In genomic region chr12:108953838-108954237, GRCm38 (mm10) we compare ENCODE assay signal across 8 mouse cellular contexts. TPM values are rescaled to one million over a fixed set of nuclear protein-coding genes. Genes with fewer than 3 reads are reported as not detected.
DNase-seq lines count a peak whose midpoint lies in the region; ATAC-seq and TF ChIP-seq lines count a peak whose summit lies in the region.

No protein-coding gene starts in this region.

- peak; percentile 17 to 27 for DNase-seq in cerebellum, adult 2 months
- no peak for DNase-seq in cerebellum, adult 8-10 months
- peak; percentile 23 for DNase-seq in right cerebral cortex, adult 18-20 months
- DNase-seq in right cerebral cortex, postnatal 4 days: no peak
- no peak for DNase-seq in urinary bladder, postnatal 36 days (ENCODE audit: low spot score in 2 of 2)

- 12% methylated on average over 6 of the region's 6 CpGs for WGBS in cerebellum, adult 2 months
- 11% methylated on average over 6 of the region's 6 CpGs for WGBS in hindbrain, embryonic 13.5 days
- WGBS in limb, embryonic 13.5 days: 7% methylated on average over 6 of the region's 6 CpGs

- H3K4me1 ChIP-seq in cerebellum, adult 2 months (ENCODE audit: control insufficient read depth, insufficient read depth, low read length): no peaks in the 10 kb centered on the region; the same call in 1 of the 2 replicates
- H3K4me1 ChIP-seq in hindbrain, embryonic 13.5 days (replicated peaks): peaks cover 72% of the 10 kb centered on the region
- H3K4me1 ChIP-seq in limb, embryonic 13.5 days: peaks cover 27% of the 10 kb centered on the region

- H3K36me3 ChIP-seq in hindbrain, embryonic 13.5 days: no peaks in the 10 kb centered on the region
- H3K36me3 ChIP-seq in limb, embryonic 13.5 days: no peaks in the 10 kb centered on the region

- no peaks in the 10 kb centered on the region for H3K9me3 ChIP-seq in hindbrain, embryonic 13.5 days
- H3K9me3 ChIP-seq in limb, embryonic 13.5 days: no peaks in the 10 kb centered on the region

- H3K27me3 ChIP-seq in cerebellum, adult 2 months (ENCODE audit: control insufficient read depth, insufficient read depth, low read length): no peaks in the 10 kb centered on the region; the same call in 1 of the 2 replicates
- no peaks in the 10 kb centered on the region for H3K27me3 ChIP-seq in hindbrain, embryonic 13.5 days
- peaks cover 15% of the 10 kb centered on the region; the same call in 1 of the 2 replicates for H3K27me3 ChIP-seq in limb, embryonic 13.5 days

- TF ChIP-seq POLR2A in cerebellum, adult 2 months (IDR thresholded peaks at IDR 0.05; ENCODE audit: borderline replicate concordance, insufficient read depth, low read length): no peak

- TF ChIP-seq CTCF in cerebellum, adult 2 months (IDR thresholded peaks at IDR 0.05; ENCODE audit: borderline replicate concordance, insufficient read depth, low read depth, low read length): peak; percentile 49; the same call in 1 of the 2 replicates

- H3K4me3 ChIP-seq in cerebellum, adult 2 months (replicated peaks; ENCODE audit: insufficient read depth, low read depth, low read length): no peak overlapping the region
- H3K4me3 ChIP-seq in hindbrain, embryonic 13.5 days: no peak overlapping the region
- H3K4me3 ChIP-seq in limb, embryonic 13.5 days: no peak overlapping the region

- H3K4me2 ChIP-seq in hindbrain, embryonic 13.5 days: no peak overlapping the region; the same call in 1 of the 2 replicates
- no peak overlapping the region for H3K4me2 ChIP-seq in limb, embryonic 13.5 days (replicated peaks)

- peak; percentile 47 for ATAC-seq in hindbrain, embryonic 13.5 days (ENCODE audit: low FRiP score)
- ATAC-seq in limb, embryonic 13.5 days (ENCODE audit: low FRiP score, low read depth): peak; percentile 51; the same call in 1 of the 2 replicates
- ATAC-seq in CD4-positive, CD25-positive, alpha-beta regulatory T cell, adult 4 months: no peak

- no peak overlapping the region for H3K9ac ChIP-seq in hindbrain, embryonic 13.5 days
- H3K9ac ChIP-seq in limb, embryonic 13.5 days: no peak overlapping the region

- H3K27ac ChIP-seq in cerebellum, adult 2 months (ENCODE audit: insufficient read depth, low read length): no peak overlapping the region
- H3K27ac ChIP-seq in hindbrain, embryonic 13.5 days: peak overlapping the region; percentile 65
- H3K27ac ChIP-seq in limb, embryonic 13.5 days: no peak overlapping the region

RNA-seq across cellular contexts. Expression of gene Wars, which starts 59.9 kb away (rescaled TPM):
- polyA plus RNA-seq in cerebellum, adult 2 months (2012; rRNA removed): 120 and 128 TPM in 2 replicates
- polyA plus RNA-seq in hindbrain, embryonic 13.5 days (2015; fragmentation: Nextera tagmentation; extraction: Ambion mirVana): 102 and 106 TPM in 2 replicates
- 78.8 and 81.2 TPM in 2 replicates for polyA plus RNA-seq in limb, embryonic 13.5 days (2015; fragmentation: Nextera tagmentation; extraction: Ambion mirVana)
- 10 to 100 TPM; 52.8 to 85.9 TPM for polyA plus RNA-seq in CD4-positive, CD25-positive, alpha-beta regulatory T cell, adult 4 months (2017; shearing (Covaris generic))

Comparison
In these comparisons a context has a peak if more than half of its experiments do, and no peak if none do; other contexts are left out.
1. DNase-seq: peak in cerebellum, adult 2 months (2 of 2) and right cerebral cortex, adult 18-20 months (single experiment); none in cerebellum, adult 8-10 months (single experiment), right cerebral cortex, postnatal 4 days (single experiment) and urinary bladder, postnatal 36 days (0 of 2).